Mouse (Mus musculus) ES-Bruce4 (cell line): ENCODE measurements around the gene Grn. TPM values are rescaled to one million over a fixed set of nuclear protein-coding genes. Genes with fewer than 3 reads are reported as not detected.

Experiments used
- H3K27ac ChIP-seq: 2 replicates; pipeline ENCODE4 v1.5.1; 2012; ENCODE audit warnings: low read length, inconsistent platforms; ENCODE audit not compliant: insufficient read depth
- H3K27me3 ChIP-seq: 2 replicates; pipeline ENCODE4 v1.6.1; 2012; ENCODE audit warnings: mild to moderate bottlenecking, low read length, inconsistent platforms; ENCODE audit not compliant: control insufficient read depth, poor library complexity, insufficient read depth, severe bottlenecking
- H3K36me3 ChIP-seq: 2 replicates; pipeline ENCODE4 v1.6.1; 2012; ENCODE audit warnings: inconsistent platforms, mild to moderate bottlenecking, low read length, moderate library complexity; ENCODE audit not compliant: control insufficient read depth, poor library complexity, insufficient read depth, severe bottlenecking
- H3K4me1 ChIP-seq: one replicate; pipeline ENCODE4 v1.8.1; 2011; ENCODE audit warnings: low read length; ENCODE audit not compliant: control insufficient read depth, insufficient read depth
- H3K4me3 ChIP-seq: 2 replicates; pipeline ENCODE4 v1.5.1; 2011; ENCODE audit warnings: low read depth, mild to moderate bottlenecking, low read length
- H3K9ac ChIP-seq: 2 replicates; pipeline ENCODE4 v1.6.1; 2012; ENCODE audit warnings: low read depth, mild to moderate bottlenecking, inconsistent platforms; ENCODE audit not compliant: poor library complexity, severe bottlenecking
- H3K9me3 ChIP-seq: replicated peaks from 2 replicates; pipeline ENCODE4 v1.6.1; 2012; ENCODE audit warnings: mild to moderate bottlenecking, low read length, inconsistent platforms; ENCODE audit not compliant: control insufficient read depth, poor library complexity, insufficient read depth, severe bottlenecking
- CTCF ChIP-seq: IDR thresholded peaks from one replicate; pipeline ENCODE4 v1.8.1; 2011; ENCODE audit warnings: low read depth, low read length
- EP300 ChIP-seq: IDR thresholded peaks from 2 replicates; pipeline ENCODE4 v1.6.1; 2011; ENCODE audit warnings: low read depth, low read length; ENCODE audit not compliant: insufficient read depth
- POLR2A ChIP-seq: IDR thresholded peaks from one replicate; pipeline ENCODE4 v1.8.1; 2011; ENCODE audit warnings: low read length; ENCODE audit not compliant: insufficient read depth
- polyA plus RNA-seq: library from polyadenylated mRNA; stranded (reverse); fragments of >200 nt; gene quantifications from 2 replicates; pipeline ENCODE4 v1.2.4, GENCODE M21; 2011; ENCODE audit warnings: low read depth; ENCODE audit not compliant: missing spikeins, insufficient read depth, insufficient read length

Grn gene
- polyA plus RNA-seq, 1 experiment = 68.4 TPM

- peaks cover 3% of the 10 kb centered on the region; the same call in 1 of the 2 replicates for H3K27me3 ChIP-seq
- H3K4me3 ChIP-seq = no peak overlapping the region
- H3K4me1 ChIP-seq = peaks cover 2% of the 10 kb centered on the region
- no peak overlapping the region for H3K27ac ChIP-seq
- no peak overlapping the region for H3K9ac ChIP-seq
- no peaks in the 10 kb centered on the region for H3K36me3 ChIP-seq
- no peaks in the 10 kb centered on the region for H3K9me3 ChIP-seq
- TF ChIP-seq POLR2A = no peak
- TF ChIP-seq EP300 = no peak
- TF ChIP-seq CTCF = no peak
Observed at GRCm38 (mm10) chr11:102444321-102444720, 14.2 kb downstream of the Grn start.

GRCm38 (mm10) chr11:102444781-102445180, 14.7 kb downstream of the Grn start:
- Histone ChIP-seq H3K27me3 (peaks cover 3% of the 10 kb centered on the region; the same call in 1 of the 2 replicates), H3K9ac (no peak overlapping the region), H3K4me1 (peaks cover 2% of the 10 kb centered on the region)

GRCm38 (mm10) chr11:102445264-102445890, 15.3 kb downstream of the Grn start:
- H3K4me3 ChIP-seq = no peak overlapping the region
- H3K4me1 ChIP-seq = peaks cover 2% of the 10 kb centered on the region
- peaks cover 3% of the 10 kb centered on the region; the same call in 1 of the 2 replicates for H3K27me3 ChIP-seq
- H3K36me3 ChIP-seq = no peaks in the 10 kb centered on the region
- H3K27ac ChIP-seq = no peak overlapping the region
- TF ChIP-seq CTCF (no peak), POLR2A (no peak), EP300 (no peak)
- H3K9me3 ChIP-seq = no peaks in the 10 kb centered on the region
- no peak overlapping the region for H3K9ac ChIP-seq

More at GRCm38 (mm10) chr11:102444781-102445180, 14.7 kb downstream of the Grn start:
- Histone ChIP-seq H3K4me3 (no peak overlapping the region), H3K27ac (no peak overlapping the region), H3K36me3 (no peaks in the 10 kb centered on the region), H3K9me3 (no peaks in the 10 kb centered on the region)
- TF ChIP-seq EP300 (no peak), CTCF (no peak), POLR2A (no peak)

- no peak overlapping the region for H3K27ac ChIP-seq
- H3K4me1 ChIP-seq = peaks cover 2% of the 10 kb centered on the region
- H3K36me3 ChIP-seq = no peaks in the 10 kb centered on the region
- H3K4me3 ChIP-seq = no peak overlapping the region
- no peak overlapping the region for H3K9ac ChIP-seq
- H3K27me3 ChIP-seq = peaks cover 3% of the 10 kb centered on the region; the same call in 1 of the 2 replicates
- no peak for TF ChIP-seq POLR2A
- no peak for TF ChIP-seq CTCF
- no peak for TF ChIP-seq EP300
- H3K9me3 ChIP-seq = no peaks in the 10 kb centered on the region
Observed at GRCm38 (mm10) chr11:102445891-102446361, 15.8 kb downstream of the Grn start.

GRCm38 (mm10) chr11:102446581-102447461, 16.7 kb downstream of the Grn start:
- no peak overlapping the region for H3K27ac ChIP-seq
- no peaks in the 10 kb centered on the region for H3K36me3 ChIP-seq
- H3K4me1 ChIP-seq = peaks cover 2% of the 10 kb centered on the region
- H3K27me3 ChIP-seq = peaks cover 3% of the 10 kb centered on the region; the same call in 1 of the 2 replicates
- H3K9me3 ChIP-seq = no peaks in the 10 kb centered on the region
- peak overlapping the region; percentile 90 for H3K9ac ChIP-seq
- TF ChIP-seq POLR2A = no peak
- no peak for TF ChIP-seq CTCF
- no peak for TF ChIP-seq EP300
- peak overlapping the region; percentile 88 for H3K4me3 ChIP-seq
